Mouse (Mus musculus) heart, embryonic 11.5 days (tissue): ENCODE data around the gene Dpm1. TPM values are rescaled to one million over a fixed set of nuclear protein-coding genes. Genes with fewer than 3 reads are reported as not detected.

ENCODE experiments used
- ATAC-seq: fragments of 200-750 bp; cut with Nextera tagmentation; replicated peaks from 2 replicates; pipeline ENCODE4 v1.8.0; 2017; ENCODE audit warnings: moderate library complexity; ENCODE audit not compliant: insufficient number of reproducible peaks, low FRiP score, low TSS enrichment
- H3K27ac ChIP-seq: fragments of 300-500 bp; sonication (generic); 2 replicates; pipeline ENCODE4 v1.5.1; 2014; ENCODE audit warnings: mild to moderate bottlenecking, low read depth, low read length
- H3K27me3 ChIP-seq: fragments of 300-500 bp; sonication (generic); 2 replicates; pipeline ENCODE4 v1.6.1; 2014; ENCODE audit warnings: mild to moderate bottlenecking, low read length, mixed read lengths; ENCODE audit not compliant: control insufficient read depth, insufficient read depth
- H3K36me3 ChIP-seq: fragments of 300-500 bp; sonication (generic); 2 replicates; pipeline ENCODE4 v1.6.1; 2014; ENCODE audit warnings: mild to moderate bottlenecking, low read length, moderate library complexity, mixed read lengths; ENCODE audit not compliant: control insufficient read depth, insufficient read depth
- H3K4me1 ChIP-seq: fragments of 300-500 bp; sonication (generic); 2 replicates; pipeline ENCODE4 v1.6.1; 2014; ENCODE audit warnings: low read length; ENCODE audit not compliant: control insufficient read depth, insufficient read depth
- H3K4me2 ChIP-seq: fragments of 300-500 bp; sonication (generic); 2 replicates; pipeline ENCODE4 v1.6.1; 2014; ENCODE audit warnings: mild to moderate bottlenecking, moderate library complexity
- H3K4me3 ChIP-seq: fragments of 300-500 bp; sonication (generic); 2 replicates; pipeline ENCODE4 v1.5.1; 2014; ENCODE audit warnings: low read depth, low read length
- H3K9ac ChIP-seq: fragments of 300-500 bp; sonication (generic); 2 replicates; pipeline ENCODE4 v1.6.1; 2014; ENCODE audit warnings: mild to moderate bottlenecking, low read depth, low read length, moderate library complexity
- H3K9me3 ChIP-seq: fragments of 300-500 bp; sonication (generic); replicated peaks from 2 replicates; pipeline ENCODE4 v1.6.1; 2016; ENCODE audit warnings: low read length; ENCODE audit not compliant: control insufficient read depth
- WGBS: fragments of 180-500 bp; shearing (Covaris S2); extraction: QIAGEN DNeasy Blood & Tissue Kit; methylation state at CpG from one replicate; pipeline ENCODE4 v1.1.7; 2014; ENCODE audit not compliant: insufficient replicate concordance; 5-methylcytosine and 5-hydroxymethylcytosine counted together
- polyA plus RNA-seq: library from polyadenylated mRNA; unstranded; fragments of >200 nt; fragmentation: Nextera tagmentation; extraction: Ambion mirVana; gene quantifications from 2 replicates; pipeline ENCODE4 v1.2.1, GENCODE M21; 2014

Gene Dpm1
- polyA plus RNA-seq, 1 experiment from 2014 or later, result 85.1 TPM

GRCm38 (mm10) chr2:168206725-168207644 lies 23.4 kb downstream of the Dpm1 start, which contains the start of gene Adnp:
TSS of gene Adnp (minus strand) at chr2:168207112.
- H3K9ac ChIP-seq, result peak within 1 kb of the TSS; percentile 100
- H3K4me2 ChIP-seq, result peak within 1 kb of the TSS; percentile 62
- 1% methylated on average over 40 of the region's 89 CpGs for WGBS
- no peaks in the 10 kb centered on the region for H3K27me3 ChIP-seq
- H3K4me1 ChIP-seq, result peaks cover 4% of the 10 kb centered on the region
- peaks cover 9% of the 10 kb centered on the region for H3K36me3 ChIP-seq
- peak within 1 kb of the TSS; percentile 100 for H3K4me3 ChIP-seq
- no peaks in the 10 kb centered on the region; the same call in 1 of the 2 replicates for H3K9me3 ChIP-seq
- peak; percentile 86 for ATAC-seq
- peak within 1 kb of the TSS; percentile 99 for H3K27ac ChIP-seq

GRCm38 (mm10) chr2:168205681-168206631 lies 24.4 kb downstream of the Dpm1 start:
- H3K4me3 ChIP-seq, result peak overlapping the region; percentile 100
- peaks cover 7% of the 10 kb centered on the region for H3K36me3 ChIP-seq
- peak overlapping the region; percentile 100 for H3K9ac ChIP-seq
- peaks cover 10% of the 10 kb centered on the region for H3K4me1 ChIP-seq
- H3K9me3 ChIP-seq, result no peaks in the 10 kb centered on the region; the same call in 1 of the 2 replicates
- peak overlapping the region; percentile 62 for H3K4me2 ChIP-seq
- ATAC-seq, result peak; percentile 32
- WGBS, result 1% methylated on average over 47 of the region's 49 CpGs
- peak overlapping the region; percentile 99 for H3K27ac ChIP-seq
- no peaks in the 10 kb centered on the region for H3K27me3 ChIP-seq

- WGBS, result 7% methylated on average over 6 of the region's 6 CpGs
- no peaks in the 10 kb centered on the region for H3K27me3 ChIP-seq
- peaks cover 6% of the 10 kb centered on the region for H3K36me3 ChIP-seq
- H3K9me3 ChIP-seq, result no peaks in the 10 kb centered on the region; the same call in 1 of the 2 replicates
- H3K9ac ChIP-seq, result peak overlapping the region; percentile 100
- H3K4me2 ChIP-seq, result peak overlapping the region; percentile 62
- H3K4me3 ChIP-seq, result peak overlapping the region; percentile 100
- H3K4me1 ChIP-seq, result peaks cover 17% of the 10 kb centered on the region
- peak overlapping the region; percentile 31; the same call in 1 of the 2 replicates for H3K27ac ChIP-seq
- peak; percentile 21; the same call in 1 of the 2 replicates for ATAC-seq
Observed at GRCm38 (mm10) chr2:168205265-168205664, 25.1 kb downstream of the Dpm1 start.

GRCm38 (mm10) chr2:168204476-168204999 lies 25.9 kb downstream of the Dpm1 start:
- Histone ChIP-seq H3K4me3 (peak overlapping the region; percentile 100), H3K36me3 (peaks cover 6% of the 10 kb centered on the region), H3K27me3 (no peaks in the 10 kb centered on the region), H3K9ac (peak overlapping the region; percentile 100; the same call in 1 of the 2 replicates), H3K4me2 (peak overlapping the region; percentile 62), H3K27ac (no peak overlapping the region), H3K4me1 (peaks cover 22% of the 10 kb centered on the region), H3K9me3 (no peaks in the 10 kb centered on the region; the same call in 1 of the 2 replicates)
- 85% methylated on average over 8 of the region's 8 CpGs for WGBS
- no peak for ATAC-seq

GRCm38 (mm10) chr2:168200014-168200691 lies 30.2 kb downstream of the Dpm1 start:
- ATAC-seq, result no peak
- Histone ChIP-seq H3K27me3 (no peaks in the 10 kb centered on the region), H3K9me3 (no peaks in the 10 kb centered on the region; the same call in 1 of the 2 replicates), H3K27ac (no peak overlapping the region), H3K4me2 (no peak overlapping the region), H3K4me3 (no peak overlapping the region), H3K4me1 (peaks cover 40% of the 10 kb centered on the region), H3K36me3 (peaks cover 4% of the 10 kb centered on the region), H3K9ac (no peak overlapping the region)
- 71% methylated on average over 5 of the region's 5 CpGs for WGBS

- H3K36me3 ChIP-seq, result peaks cover 4% of the 10 kb centered on the region
- no peak for ATAC-seq
- WGBS, result 84% methylated on average over 4 of the region's 4 CpGs
- no peak overlapping the region for H3K9ac ChIP-seq
- H3K4me2 ChIP-seq, result peak overlapping the region; percentile 0; the same call in 1 of the 2 replicates
- no peaks in the 10 kb centered on the region; the same call in 1 of the 2 replicates for H3K9me3 ChIP-seq
- peaks cover 38% of the 10 kb centered on the region for H3K4me1 ChIP-seq
- no peak overlapping the region for H3K27ac ChIP-seq
- no peaks in the 10 kb centered on the region for H3K27me3 ChIP-seq
- no peak overlapping the region for H3K4me3 ChIP-seq
Observed at GRCm38 (mm10) chr2:168199476-168199875, 30.9 kb downstream of the Dpm1 start.

GRCm38 (mm10) chr2:168198421-168198820 lies 32.0 kb downstream of the Dpm1 start:
- H3K27ac ChIP-seq, result no peak overlapping the region; the same call in 1 of the 2 replicates
- no peak overlapping the region for H3K9ac ChIP-seq
- 96% methylated on average over 1 of the region's 1 CpGs for WGBS
- no peaks in the 10 kb centered on the region; the same call in 1 of the 2 replicates for H3K9me3 ChIP-seq
- ATAC-seq, result no peak
- peaks cover 36% of the 10 kb centered on the region for H3K4me1 ChIP-seq
- H3K4me3 ChIP-seq, result no peak overlapping the region
- no peaks in the 10 kb centered on the region for H3K27me3 ChIP-seq
- H3K4me2 ChIP-seq, result no peak overlapping the region
- peaks cover 3% of the 10 kb centered on the region for H3K36me3 ChIP-seq
